Mouse (Mus musculus): ENCODE measurements around the gene Dxo.

DNA sequence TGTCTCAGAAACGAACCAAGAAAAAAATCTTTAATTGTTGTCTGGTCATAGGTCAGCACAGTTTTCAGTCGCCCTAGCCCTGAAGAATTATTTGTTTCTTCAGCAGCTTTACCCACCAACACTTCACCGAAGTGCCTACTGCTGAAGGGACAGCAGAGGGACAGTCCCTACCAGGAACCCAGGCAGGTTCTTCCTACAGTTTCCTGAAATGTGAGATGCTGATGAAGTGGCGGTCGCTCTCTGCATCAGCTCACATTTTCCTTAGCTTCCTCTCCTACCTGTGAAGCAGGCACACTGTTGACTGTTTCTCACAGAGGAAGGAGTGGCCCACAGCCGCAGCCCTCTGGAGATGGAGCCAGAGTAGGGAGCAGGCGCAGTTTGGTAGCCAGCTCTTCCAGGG lies 29.2 kb downstream of the Dxo start:
- no peak for TF ChIP-seq EP300 (optimal IDR thresholded peaks at IDR 0.05)
- no peak for TF ChIP-seq CTCF (IDR thresholded peaks at IDR 0.05; ENCODE audit: low read depth)

Data from stomach, postnatal 0 days (tissue).